Mouse (Mus musculus) erythroid progenitor cell, adult 5-6 weeks (primary cell): ENCODE results near the gene Ctnnd2. TPM values are rescaled to one million over a fixed set of nuclear protein-coding genes. Genes with fewer than 3 reads are reported as not detected.

Source experiments
- ATAC-seq: replicated peaks from 2 replicates; pipeline ENCODE4 v1.8.0; 2016; ENCODE audit warnings: moderate number of reproducible peaks, mild to moderate bottlenecking, moderate TSS enrichment, inconsistent platforms; ENCODE audit not compliant: poor library complexity, low FRiP score, severe bottlenecking
- total RNA-seq, 2 experiments: library from RNA; stranded (forward) in 1 of 2; stranded (reverse) in 1 of 2; fragments of 150-400 nt in 1 of 2; fragments of 186-747, 209-891 nt in 1 of 2; gene quantifications; 2 replicates each; pipeline versions ENCODE4 v1.2.3 to v1.2.4; 2015 to 2017; ENCODE audit warnings: low replicate concordance in 2 of 2

Ctnnd2 gene
- total RNA-seq, 2 experiments from 2014 or later = not detected

DNA sequence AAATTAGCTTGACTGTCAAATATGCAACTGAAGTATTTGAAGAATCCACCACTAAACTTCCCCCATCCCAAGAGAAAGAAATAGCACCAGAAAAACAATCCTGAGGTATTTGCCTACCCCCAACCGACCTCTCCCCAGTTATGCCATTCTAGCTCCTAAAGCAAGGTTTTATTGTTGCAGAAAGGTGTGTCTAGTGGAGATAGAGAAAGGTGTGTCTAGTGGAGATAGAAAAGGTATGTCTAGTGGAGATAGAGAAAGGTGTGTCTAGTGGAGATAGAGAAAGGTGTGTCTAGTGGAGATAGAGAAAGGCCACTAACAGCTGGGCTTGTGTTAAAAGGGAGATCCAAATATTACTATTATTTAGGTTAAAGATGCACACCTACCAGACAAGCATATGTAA lies 607.5 kb downstream of the Ctnnd2 start:
- no peak for ATAC-seq

DNA sequence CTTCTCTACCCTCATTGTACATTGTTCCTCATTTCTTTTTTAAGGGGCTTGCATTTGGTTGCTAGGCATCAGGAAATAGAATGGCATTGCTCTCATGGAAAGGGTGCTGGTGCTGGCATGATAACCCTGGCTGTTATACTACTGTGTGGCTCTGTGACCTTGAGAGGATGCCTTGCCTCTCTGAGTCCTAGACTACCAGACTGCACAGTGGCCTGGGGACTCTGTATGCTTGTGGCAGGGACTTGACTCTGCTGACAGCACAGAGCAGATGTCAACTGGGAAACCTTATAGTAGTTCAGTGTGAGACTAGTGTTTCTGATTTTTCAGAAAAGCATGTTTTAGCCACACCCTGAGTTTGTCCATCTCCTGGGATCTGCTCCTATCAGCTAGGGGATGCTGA lies 608.6 kb downstream of the Ctnnd2 start:
- no peak for ATAC-seq

DNA sequence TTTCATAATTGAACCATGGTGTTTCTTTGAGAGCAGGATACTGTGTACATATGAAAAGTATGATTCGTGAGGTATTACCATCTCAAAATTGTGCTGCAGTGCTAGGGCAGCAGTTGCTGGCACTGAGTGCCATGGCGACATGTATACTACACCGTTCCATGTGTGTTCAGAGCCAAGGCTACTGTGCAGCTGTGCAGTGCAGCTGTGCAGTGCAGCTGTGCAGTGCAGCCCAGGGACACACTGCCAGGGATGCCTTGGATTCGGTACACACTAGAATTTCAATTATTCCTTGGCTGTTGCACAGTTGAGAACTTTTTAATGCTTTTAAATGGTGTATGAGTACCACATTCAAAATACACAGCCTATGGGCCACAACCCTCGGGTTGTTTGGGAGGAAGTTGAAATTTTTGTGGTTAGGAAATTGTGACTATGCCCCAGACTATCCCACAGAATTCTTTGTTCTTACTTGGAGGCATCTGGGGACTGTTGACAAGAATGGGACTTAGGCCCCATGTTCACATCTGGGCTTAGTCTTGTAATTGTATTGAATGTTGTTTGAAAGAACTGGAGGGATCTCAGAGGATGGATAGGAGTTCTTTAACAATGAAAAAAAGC lies 613.4 kb downstream of the Ctnnd2 start:
- ATAC-seq = no peak

DNA sequence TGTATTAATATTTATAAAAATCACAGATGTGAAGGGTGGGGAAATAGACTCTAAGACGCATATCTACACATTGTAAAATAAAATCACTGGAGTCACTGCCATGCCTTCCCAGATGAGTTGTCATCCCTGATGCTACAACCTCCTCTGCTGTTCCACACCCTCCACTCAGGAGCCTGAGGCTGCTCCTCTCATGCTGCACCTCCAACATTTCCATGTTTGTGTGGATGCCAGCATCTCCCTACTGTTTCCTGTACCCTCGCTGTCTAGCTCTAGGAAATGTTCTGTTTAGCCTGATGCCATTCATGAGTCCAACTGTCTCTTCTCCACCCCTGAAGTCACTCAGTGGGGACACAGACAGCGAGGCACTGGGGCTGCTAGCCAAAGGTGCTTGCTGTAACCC lies 620.9 kb downstream of the Ctnnd2 start:
- ATAC-seq = no peak

DNA sequence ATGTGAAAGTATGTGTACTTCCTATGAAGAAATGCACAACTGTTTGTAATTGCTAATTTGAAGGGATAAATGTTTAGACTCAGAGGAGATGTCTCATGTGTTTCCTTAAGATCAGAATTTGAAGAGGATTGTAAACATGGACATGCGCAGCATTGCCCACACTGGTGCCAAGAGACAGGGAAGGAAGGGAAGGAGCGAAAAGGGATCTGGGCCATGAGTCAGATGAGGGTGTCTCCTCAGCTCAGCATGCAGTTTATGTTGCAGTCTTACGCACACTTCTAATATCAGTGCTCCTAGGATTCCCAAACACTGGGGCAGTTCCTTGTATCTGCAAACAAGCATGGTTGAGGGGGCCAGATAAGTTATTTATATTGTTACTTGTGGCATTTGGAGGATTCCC lies 623.3 kb downstream of the Ctnnd2 start:
- no peak for ATAC-seq

DNA sequence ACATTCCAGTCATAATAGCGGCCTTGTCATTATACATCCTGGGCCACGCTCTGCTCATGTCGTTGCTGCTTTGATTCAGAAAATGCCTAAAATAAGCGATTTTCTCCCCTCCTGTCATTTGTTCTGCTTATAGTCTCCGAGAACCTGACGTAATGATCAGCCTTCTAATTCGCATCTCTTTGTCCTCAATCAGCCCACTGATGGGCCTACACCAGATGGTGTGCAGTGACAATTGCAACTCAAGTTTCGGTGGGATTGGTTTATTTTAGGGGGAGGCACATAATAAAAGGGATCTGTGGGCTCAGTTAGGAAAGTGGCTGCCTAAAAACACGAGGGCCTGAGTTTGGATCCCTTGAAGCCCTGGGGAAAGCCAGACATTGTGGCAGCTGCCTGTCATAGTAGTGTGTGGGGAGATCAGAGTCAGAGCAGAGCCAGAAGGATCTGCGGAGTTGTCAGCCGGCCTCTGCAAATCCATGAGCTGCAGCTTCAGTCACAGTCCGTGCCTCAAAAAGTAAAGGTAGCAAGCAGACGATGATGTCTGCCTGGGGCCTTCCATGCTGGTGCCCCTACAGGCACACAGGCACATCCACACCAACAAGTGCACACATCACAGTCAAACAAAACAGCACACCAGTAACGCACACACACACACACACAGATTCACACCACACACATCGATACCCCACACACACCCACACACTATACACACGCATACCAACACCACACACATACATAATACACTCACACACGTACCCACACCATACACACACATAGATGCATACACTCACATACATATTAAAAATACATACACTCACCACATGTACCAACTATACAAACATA lies 655.3 kb downstream of the Ctnnd2 start:
- ATAC-seq = no peak

DNA sequence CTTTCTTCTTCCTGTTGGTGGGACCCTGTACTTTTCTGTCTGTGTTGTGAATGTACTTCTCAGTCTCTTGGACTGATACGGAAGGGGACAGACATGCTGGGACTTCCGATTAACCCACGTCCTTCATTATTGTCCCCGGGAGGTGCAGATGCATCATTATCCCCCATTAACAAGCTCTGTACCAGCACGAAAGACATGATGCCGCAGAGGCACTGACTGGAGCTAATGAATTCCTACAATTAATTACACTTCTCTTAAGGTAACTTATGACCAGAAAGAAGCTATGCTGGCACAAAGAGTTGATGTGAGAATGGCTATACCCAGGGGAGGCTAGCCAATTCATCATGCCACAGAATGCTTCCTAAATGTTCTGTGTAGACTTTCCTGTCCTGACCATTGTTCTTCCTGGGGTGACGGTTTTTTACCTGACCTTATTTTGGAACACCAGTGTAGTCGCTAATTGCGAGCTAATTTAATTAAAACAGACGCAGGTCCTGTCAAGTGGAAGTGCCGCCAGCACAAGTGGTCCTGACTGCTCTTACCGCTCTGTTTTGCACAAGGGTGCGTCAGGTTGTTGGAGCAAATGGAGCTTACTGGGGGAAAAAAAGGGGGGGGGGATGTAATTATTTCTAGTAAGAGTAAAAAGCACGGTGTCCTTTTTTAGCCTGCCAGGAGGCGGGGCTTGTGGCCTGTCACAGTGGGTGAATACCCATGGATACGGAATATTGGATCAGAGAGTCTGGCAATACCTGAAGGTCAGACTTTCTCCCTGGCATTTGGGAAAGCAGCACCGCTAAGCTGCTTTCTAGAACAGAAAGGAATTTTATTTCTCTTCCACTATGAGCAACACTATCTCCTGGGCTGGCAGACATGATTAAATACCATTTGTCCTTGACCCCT lies 685.1 kb downstream of the Ctnnd2 start:
- no peak for ATAC-seq

DNA sequence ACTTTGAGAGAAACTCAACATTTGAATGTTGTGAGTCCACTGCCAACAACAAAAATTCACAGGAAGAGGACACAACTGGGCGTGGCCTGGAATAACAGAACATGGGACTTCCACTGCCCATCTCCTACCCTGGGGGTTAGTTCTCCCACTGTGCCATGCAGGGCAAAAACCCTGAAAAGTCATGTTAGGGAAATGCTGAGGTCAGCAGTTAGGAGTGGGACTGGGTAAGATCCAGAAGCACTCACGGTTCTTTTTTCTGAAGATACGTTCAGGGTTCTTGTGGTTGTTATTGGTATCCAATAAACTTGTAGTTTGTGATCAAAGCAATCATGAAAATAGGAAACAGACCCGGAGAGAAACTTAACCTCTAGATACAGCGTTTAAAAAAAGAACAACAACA lies 695.0 kb downstream of the Ctnnd2 start:
- no peak for ATAC-seq

DNA sequence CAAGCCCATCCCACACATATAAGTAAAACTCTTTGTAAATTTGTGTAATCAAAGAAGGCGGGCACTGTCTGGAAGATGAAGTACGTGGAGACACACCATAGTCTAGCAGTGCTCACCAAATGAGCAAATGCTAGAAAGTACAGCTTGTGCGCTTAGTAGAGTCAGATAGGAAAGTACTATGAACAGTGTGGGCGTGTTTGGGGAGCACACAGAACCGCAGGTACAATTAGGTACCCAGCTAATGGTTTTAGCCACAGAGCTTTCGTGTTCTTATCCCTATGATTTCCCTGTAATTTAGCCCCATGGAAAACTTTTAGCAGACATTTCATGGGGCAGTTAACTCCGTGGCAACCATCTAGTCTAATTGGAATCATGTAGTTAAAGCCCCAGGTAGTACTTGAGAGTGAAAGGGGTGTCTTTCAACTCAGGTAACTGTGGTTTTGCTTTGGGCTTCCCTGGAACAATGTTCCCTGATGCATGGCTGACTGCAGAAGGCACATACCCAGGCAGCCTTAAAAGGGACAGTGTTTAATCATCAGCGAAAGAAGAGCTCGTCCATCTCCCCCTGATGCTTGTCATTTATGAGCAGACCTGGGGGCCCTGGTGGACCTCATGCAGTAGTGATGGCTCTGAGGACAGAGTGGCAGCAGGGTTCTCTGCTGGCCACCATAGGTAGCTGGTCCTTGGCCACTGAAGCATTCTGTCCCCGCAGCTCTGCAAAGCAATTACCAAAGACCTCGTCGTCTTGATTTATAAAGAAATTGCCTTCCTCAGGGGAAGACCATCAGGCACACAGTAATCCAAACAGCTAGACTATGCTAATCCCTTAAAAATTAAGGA lies 697.5 kb downstream of the Ctnnd2 start:
- ATAC-seq = no peak

DNA sequence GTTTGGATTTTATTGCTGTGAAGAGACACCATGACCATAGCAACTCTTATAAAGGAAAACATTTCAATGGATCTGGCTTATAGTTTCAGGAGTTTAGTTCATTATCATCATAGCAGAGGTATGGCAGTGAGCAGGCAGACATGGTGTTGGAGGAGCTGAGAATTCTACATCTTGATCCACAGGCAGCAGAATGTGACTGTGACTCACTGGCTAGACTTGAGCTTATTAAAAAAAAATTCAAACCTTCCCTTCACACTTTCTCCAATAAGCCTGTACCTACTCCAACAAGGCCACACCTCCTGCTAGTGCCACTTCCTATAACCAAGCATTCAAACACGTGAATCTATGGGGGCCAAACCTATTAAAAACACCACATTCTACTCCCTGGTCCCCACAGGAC lies 703.1 kb downstream of the Ctnnd2 start:
- no peak for ATAC-seq

DNA sequence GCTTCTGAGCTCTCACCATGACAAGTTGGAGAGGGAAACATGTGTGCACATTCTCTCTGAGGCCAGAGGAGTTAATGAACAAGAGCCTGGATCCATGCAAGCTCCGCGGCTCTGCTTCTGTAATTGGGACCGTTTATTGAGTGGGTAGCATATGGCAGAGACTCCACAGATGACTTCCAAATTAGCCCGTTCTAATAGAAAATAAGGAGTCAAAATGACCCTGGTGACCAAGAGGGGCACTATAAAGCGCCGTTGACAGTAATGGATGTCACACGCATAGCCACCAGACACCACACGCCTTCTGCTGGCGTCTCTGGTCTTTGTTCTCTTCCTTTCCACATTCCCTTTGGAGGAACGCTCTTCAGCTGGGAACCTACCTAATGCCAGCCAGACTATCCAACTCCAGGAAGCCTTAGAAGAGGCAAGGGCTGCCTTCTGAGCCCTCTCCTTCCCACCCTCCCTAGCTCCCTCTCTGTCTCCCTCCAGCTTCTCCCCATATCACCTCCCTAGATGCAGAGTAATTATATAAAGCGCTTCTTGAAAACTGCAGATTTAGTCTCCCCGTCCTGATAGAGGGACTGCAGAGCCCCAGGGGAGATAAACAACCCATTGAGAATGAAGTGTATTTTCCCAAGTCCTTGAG lies 712.4 kb downstream of the Ctnnd2 start:
- no peak for ATAC-seq

DNA sequence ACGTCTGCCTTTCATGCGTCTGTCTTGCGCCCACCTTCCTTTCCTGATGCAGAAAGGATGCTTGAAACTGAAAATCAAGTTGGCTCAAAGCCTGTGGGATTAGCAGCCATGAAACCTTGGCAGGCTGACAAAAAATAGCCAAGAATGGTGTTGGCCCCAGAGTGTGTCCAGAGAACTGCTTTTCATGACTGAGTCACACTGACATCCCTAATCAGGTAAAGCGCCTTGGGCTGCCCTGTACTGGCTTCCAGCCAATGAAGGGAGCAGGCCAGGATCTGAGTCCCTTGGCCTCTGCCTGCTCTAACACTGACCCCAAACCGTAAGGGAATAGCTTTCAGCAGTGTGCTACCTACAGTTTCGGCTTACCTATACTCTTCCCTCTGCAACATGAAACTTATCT lies 713.0 kb downstream of the Ctnnd2 start:
- no peak for ATAC-seq

DNA sequence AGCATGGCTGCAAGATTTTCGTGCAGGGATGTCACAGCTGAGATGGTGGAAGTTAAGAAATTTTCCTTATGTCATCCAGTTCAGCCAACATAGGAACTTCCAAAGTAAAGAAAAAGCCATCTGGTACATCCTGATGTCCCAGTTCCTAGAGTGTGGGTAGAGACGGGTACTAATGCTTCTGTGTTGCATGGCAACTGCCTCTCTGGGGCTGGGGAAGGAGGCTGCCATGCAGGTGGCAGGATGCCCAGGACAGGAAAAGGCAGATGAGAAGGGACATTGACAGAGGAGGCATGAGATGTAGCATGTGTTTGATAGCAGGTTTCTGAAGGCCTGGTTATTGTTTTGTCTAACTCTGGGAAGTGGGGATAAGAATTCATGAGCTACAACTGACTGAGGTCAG lies 715.2 kb downstream of the Ctnnd2 start:
- ATAC-seq = no peak

DNA sequence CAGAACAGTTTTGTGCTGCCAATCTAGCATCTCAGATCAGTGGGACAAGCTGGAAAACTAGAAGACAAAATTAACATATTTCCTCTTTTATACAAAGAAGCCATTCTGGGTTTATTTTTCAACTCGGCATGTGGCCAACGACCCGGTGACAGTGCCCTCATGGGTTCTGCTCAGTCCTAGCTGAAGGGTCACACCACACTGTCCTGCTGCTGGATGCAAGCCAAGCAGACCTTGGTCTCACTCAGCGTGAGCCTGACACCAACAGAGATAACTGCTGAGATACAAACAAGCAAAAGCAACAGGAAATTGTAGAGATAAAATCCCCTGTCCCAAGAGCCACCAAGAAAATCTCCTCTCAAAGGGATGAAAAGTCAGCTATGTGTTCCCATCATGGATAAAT lies 719.6 kb downstream of the Ctnnd2 start:
- no peak for ATAC-seq

DNA sequence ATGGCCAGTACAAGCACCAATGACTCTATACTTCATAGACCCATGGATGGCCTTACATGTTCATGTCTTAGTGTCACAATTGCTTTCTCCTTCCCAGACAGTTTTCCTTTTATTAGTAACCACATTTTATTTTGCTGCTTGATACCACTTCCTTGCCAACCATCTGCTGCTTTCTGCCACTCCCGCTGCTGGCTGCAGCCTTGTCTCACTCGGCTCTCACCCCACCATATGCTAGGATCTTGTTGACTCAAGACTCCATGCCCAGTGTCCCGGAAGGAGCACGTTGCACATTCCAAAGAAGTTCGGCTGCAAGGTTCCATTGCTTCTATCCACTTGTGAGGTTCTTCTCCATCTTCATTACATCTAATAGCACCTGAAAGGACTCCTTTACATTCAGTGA lies 722.7 kb downstream of the Ctnnd2 start:
- no peak for ATAC-seq

DNA sequence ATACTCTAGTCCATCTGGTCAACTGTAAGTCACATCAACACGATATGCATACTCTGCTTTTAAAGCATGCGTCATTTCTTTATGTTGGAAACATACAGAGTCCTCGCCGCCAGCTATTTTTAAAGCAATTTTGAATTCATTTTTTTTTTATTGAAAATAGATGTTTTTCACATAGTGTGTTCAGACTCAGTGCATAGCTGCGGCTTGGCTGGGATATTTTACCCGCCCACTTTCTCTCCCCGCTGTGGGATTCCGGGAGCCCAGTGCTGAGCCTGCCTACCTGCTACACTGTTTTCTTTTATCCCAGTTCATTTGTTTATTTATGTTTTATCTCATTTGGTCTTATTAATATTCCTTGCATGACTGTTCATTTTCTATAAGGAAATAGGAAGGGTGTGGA lies 724.9 kb downstream of the Ctnnd2 start:
- no peak for ATAC-seq

DNA sequence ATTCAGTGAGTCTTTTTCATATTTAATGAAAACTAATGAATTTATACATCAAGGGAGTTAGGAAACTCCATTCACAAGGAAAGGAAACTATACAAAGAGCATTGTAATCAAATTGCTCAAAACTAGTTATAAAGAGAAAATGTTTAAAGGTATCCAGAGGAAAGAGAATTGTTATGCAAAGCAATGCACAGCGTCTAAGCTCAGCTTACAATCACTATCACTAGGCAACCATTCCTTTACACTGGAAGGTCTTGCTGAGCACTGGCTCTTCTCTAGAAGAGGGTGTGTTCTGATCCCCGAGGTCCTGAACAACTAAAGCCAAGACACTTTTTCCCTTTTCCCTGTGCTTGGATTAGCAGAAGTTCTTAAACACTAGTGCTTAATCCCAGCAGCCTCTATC lies 735.6 kb downstream of the Ctnnd2 start:
- no peak for ATAC-seq

DNA sequence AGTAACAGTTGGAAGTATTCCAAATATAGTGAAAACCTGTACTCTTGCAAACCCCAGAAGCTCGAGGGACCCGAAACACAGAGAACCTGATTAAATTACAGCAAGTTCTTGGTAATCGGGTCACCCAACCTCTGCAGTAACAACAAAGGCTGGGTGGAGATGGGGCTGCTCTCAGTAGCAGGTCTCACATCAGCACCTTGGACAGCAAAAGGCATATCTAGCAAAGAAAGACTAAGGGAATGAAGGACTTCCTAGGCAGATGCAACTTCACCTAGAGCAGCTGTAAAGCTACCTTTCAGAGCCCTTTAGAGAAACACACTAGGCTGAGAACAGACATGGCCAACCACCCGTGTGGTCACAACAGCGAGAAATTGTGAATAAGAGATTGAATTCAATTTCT lies 741.0 kb downstream of the Ctnnd2 start:
- no peak for ATAC-seq

DNA sequence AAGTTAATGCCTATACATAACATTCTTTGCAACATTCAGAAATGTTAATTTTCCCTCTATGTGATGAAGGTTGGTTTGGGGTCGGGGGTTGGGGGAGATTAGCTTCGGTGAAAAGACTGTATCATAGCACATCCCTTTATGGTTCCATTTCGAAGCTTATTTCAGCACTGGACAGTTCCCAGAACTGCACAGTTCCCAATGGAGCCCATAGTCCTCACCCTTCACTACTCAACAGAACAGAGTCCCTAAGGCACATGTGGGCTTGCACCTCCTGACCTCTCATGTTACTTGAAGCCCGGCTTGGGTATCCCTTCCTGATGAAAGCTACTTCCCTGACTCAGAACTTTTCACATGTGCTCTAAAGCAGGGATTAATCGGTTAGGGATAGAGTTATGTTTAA lies 753.4 kb downstream of the Ctnnd2 start:
- ATAC-seq = no peak
